Mouse (Mus musculus): ENCODE measurements around the gene Gm20388. TPM values are rescaled to one million over a fixed set of nuclear protein-coding genes. Genes with fewer than 3 reads are reported as not detected.
A peak's percentile ranks its signal among the peaks of the same experiment; 100 is the strongest.

Gene Gm20388
- total RNA-seq, 1 experiment from 2014 or later: 3.6 TPM

DNA sequence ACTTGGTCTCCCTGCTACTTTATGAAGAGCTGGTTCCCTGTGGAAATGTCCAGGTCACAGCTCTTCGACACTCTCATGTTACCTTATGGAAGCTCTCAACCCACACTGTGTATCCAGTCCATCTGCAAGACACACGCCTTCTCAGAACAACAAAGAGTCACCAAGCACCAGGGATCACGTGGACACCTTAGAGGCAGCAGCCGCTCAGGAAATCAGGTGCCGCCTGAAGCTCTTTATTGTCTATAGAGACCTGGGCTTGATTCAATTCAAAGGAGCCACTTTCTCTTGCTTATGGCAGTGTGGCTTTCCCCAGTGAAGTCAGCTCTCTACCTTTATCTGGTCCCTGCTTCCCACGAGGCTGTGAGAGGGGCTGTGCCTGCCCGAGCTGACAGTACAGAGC lies 2769.5 kb downstream of the Gm20388 start:
- no peak for DNase-seq

DNA sequence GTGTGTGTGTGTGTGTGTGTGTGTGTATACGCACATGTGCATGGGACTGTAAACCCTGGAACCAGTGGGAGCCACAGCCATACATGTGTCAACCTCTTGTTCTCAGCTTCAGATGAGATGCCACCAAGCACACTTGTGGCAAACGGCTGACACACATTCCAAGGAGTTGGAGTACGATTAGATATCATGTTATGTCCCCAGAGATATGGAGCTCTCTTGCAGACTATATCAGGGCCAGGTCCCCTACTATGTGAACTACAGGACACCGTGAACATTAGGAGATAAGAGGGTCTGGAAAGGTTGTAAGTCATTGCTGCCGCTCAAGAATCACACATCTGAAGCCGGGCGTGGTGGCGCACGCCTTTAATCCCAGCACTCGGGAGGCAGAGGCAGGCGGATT lies 2772.2 kb downstream of the Gm20388 start:
- DNase-seq: no peak

DNA sequence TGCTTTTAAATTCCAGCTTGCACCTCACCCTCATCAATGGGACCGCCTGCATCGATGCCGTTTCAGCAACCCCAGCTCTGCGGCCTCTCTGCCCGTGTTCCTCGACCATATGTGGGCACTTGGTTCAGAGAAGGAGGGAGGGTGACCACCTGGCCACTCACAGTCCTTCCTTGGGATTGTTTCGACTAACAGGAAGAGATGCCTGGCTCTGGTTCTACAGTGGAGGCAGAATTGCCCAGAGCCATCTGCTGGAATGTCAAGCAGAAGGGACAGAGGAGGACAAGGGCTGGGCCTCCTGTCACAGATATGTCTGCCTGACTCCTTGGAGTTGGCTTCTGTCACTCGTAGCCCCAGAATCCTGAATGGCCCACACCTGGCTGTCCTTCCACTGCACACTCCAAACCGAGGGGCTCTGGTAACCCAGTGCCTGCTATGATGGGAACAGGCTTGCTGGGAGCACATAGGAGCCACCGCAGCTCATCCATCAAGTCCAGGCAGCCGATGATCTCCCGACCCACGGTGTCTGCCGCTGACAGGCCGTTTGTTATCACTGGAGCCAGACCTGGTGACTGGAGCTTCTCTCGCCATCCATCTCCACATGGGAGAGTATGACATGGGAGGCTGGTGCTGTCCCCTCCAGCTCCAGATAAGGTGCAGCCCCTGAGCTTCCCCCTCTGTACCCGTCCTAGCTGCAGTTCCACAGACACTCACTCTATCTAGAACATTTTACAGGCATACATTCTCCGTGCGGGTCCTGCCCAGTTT lies 2774.6 kb downstream of the Gm20388 start:
- no peak for DNase-seq

DNA sequence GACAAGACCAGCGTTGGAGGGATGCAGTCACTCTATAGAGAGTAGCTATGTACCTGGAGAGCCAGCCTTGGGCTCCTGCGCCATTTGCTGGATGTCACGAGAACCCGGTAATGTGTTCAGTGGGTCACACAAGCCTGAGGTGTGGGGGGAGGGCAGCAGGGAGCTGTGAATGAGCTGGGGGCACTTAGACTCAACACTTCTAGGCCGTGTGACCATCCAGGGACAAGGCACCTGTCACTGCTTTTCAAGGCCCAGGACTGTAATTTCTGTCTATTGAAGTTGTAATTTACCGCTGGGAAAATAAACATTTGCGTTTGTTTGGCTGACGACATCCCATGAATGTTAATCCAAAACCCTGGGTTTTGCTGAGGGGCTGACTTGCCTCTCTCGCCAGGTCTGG lies 2776.2 kb downstream of the Gm20388 start:
- DNase-seq: no peak

DNA sequence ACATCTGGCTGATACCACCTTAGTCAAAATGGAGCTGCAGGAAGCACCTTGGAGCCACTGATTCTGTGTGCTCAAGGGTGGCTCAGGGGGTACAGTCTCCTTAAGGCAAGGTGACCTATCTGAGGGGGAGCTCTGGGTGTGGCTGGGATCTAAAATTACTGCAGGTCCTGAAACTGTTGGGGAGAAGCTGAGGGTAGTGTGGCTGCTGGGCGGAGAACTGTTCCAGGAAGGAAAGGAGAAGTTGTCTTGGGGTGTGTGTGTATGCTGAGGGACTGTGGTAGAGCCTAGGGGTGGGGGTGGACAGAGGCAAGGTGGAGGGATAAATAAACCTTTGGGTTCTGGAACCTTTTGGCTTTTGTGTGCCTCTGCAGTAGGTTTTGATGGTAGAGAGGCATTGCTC lies 2778.7 kb downstream of the Gm20388 start:
- DNase-seq: no peak

DNA sequence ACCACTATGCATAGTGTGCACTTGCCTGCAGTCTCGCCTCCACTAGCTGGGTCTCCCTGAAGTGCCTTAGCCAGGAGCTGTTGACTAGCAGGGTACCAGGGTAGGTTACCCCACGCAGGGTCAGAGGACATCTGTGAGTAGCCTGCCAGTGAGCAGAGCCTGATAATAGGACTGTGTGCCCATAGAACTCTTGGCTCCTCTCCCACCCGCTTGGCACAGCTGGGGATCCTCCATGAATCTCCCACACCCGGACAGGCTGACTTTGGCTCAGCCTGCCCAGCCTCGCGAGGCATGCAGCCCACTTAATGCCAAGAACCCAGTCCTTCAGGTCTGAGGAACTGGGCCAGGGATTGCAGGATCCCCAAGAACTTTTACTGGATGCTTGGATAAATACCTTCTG lies 2780.4 kb downstream of the Gm20388 start:
- DNase-seq: peak; percentile 71

DNA sequence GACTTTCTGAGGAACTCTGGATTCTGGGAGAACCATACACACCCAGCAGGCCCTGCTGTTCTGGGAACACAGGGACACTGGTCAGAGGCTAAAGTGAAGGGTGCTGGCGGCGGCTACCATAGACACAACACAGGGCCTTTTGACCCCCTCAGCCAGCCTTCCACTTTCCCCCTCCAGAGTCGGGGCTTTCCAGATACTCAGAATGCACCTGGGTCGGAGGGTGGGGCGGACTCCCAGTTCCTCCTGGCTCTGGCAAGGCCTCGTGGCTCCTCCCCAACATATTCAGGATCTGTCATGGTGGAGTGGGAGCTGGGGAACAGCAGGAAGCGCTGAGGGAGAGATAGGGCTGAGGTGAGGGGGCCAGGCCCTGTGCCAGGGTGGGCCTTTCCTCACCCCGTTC lies 2781.5 kb downstream of the Gm20388 start:
- DNase-seq: no peak

DNA sequence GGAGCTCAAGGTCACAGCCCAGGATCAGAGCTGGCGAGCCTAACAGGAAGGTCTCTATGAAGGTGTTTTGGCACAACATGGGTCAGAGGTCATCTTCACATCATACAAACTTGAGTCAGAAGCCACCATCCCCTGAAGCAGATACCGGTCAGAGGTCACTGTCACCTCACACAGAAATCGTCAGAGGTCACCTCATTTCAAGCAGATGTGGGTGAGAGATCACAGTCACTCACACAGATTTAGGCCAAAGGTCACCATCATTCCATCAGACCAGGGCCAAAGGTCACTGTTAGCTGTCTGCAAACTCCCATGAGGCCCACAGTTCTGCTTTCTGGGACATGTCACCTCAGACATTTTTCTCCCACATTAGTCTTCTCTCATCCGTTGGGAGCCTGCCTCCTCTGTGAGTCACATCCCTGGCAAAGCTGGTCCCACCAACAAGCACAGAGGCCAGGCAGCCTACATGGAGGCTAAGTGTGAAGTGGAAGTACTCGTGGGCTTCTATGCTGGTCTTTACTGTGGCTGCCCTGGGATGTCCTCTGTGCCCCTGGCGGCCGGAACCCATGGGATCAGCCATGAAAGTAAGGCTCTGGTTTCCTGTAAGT lies 2784.9 kb downstream of the Gm20388 start:
- DNase-seq: no peak

DNA sequence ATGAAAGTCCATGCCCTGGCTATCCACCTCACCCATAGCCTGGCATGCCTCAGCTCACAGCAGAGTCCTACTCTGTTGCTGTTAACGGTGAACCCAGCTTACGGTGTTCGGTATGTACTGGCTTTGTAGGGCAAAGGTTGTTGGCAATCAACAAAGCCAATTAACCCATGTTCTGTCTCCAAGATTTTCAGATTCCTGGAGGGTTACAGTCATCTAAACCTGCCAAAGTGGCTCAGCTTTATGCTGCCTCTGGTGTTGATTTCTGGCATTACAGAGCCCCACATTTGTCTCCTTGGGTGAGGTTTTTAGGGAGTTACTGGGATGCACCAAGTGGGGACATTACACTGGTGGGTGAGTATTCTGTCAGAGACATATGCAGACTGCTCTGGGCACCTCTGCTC lies 2786.5 kb downstream of the Gm20388 start:
- DNase-seq: no peak

DNA sequence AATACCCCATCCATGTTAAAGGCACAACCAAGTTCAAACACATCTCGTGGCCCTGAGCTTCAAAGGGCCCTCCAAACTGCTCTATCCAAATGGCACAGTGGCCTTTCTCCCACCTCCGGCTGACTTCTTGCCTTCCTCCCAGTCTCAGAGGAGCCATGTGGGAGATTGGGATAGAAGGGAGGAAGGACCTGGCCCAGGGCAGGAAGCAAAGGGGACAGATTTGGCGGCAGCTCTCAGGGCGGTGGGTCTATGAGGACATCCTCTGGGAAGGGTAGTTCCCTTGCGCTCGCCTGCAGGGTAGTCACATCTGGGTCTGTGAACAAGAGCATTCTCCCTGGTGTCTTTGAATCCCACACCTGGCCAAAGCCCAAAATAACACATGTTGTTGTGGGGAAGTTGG lies 2786.9 kb downstream of the Gm20388 start:
- no peak for DNase-seq

DNA sequence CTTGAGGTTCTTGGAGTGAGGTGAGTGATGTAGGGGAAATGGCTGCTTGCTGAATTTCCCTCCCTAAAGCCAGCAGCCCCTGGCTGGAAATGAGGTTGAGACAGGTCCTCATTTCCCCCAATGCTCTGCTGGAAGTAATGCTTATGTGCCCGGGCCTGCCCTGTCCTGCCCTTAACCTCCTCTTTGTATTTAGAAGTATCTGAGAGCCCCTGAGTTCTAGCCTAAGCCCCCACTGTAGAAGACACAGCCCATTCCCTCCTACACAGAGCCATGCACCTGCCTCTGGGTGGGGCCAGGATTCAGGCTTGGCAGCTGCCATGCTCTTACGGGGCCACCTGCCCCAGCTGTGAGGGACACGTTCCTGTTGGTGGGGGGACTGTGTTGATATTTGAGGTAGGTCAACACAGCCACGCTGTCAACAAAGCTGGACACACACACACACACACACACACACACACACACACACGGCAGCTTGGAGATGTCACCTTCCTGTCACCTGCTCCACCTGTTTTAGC lies 2787.7 kb downstream of the Gm20388 start:
- DNase-seq: no peak

DNA sequence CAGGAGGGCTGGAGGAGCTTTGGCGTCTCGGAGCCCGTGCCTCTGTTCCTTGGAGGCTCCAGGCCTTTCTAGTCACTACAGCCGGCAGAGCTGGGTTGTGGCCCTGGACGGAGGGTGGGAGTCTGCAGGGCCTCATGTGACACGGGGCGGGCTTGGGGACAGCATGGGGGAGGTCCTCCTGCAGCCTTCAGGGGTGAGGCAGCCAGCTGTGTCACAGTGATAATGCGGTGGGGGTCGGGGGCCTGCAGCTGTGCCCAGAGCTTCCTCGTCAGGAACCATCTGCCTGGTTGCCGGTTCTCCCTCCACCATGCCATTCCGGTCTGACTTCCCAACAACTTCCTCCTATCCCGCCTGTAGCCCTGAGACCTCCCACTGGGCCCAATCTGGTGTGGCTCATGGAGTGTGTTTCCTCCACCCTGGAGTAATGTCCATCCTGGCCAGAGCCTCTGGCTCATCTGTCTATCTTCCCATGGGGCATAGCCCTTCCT lies 2788.4 kb downstream of the Gm20388 start, which contains the start of gene Cbfa2t3:
Cbfa2t3 (minus strand) TSS at position 105 of the 488 bp plus-strand sequence.
- no peak for DNase-seq

DNA sequence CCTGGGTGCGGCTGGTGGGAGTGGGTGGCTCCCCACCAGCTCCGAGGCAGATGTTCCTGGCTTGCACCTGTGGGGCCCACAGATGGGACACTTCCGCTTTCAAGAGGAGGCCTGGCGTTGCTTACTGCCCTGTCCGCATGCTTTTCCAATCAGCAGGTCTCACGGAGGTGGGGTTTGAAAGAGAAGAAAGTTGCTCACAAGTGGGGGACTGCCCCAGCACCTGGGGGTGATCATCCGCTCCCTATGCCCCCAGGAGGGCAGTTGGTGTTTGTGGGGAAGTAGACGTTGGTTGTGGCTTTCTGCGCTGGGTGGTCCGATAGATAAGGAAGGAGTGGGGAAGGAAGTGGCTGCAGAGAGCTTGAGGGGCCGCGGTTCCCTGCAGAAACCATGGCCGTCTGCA lies 2790.0 kb downstream of the Gm20388 start:
- DNase-seq: no peak

DNA sequence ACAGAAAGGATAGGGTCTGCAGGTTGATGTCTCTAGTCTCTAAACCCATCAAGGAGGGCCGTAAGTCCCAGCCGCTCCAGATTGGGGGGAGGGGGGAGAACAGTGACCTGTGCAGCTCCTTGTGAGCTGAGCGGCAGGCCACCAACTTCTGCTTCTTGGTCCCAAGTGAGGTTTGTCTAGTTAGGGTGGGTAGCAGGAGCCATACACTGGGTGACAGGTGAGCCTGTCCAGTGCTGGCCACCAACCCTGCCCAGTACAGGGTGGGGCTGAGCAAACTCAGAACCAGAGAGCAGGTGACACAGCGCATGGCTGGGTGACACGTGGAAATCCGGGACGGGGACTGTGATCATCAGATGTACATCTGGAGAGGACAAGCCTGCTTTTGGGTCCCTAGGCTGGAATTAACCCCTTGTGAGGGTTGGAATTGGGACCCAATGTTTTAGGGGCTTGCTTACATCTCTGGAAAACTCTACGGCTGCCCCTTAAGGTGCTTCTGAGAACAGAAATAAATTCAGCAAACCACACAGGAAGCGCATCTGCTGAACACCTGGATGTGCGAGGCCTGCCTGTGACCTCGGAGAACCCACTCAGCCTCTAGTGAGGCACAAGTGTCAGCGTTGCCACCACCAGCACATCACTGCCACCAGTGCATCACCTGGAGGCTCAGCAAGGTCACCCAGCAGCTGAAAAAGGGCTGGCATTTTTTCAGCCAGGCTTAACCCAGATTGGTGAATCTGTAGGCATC lies 2791.0 kb downstream of the Gm20388 start:
- no peak for DNase-seq

DNA sequence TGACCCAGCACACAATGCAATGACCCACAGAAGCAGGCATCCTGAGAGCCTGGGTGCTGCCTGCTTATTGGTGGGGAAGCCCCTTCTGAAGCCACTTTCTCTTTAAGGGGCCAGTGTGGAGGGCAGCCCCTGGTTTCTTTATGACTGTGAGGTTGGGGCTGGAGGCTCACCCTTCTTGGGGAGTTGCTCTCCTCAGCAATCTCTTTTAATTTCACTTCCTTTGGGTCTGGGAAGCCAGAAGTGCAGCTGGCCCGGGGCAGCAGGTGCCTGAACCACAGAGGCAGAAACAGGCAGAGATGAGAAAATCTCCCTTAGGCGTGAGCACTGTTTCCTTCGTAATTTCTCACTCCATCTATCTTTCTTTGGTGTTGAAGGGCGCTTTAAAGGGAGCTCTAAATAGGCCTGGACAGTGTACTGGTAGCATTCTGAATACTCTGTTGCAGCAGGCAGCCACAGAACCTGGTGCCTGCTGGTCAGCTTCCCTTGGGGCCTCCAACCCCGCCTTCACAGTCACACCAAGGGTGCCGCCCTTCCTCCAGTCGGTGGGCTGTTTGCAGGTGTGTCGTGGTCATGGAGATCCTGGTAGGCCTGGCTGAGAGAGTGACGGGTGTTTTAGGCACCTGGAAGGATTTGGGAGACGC lies 2791.8 kb downstream of the Gm20388 start:
- DNase-seq: no peak

DNA sequence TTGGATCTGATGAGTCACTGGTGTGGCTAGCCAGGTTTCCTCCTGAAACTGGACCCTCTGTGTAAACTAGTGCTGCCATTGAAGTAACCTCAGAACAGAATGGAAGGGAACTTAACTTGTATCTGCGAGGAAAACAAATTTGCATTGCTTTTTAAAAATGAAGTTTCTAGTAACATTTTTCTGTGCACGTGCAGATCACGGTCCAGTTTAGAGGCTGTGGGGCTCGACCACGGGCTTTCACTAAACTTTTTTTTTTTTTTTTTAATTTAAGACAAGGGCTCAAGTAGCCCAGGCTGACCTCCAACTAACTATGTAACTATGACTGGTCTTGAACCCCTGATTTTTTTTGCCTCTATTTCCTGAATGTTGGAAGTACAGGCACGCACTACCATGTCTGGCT lies 2792.3 kb downstream of the Gm20388 start:
- DNase-seq: no peak

DNA sequence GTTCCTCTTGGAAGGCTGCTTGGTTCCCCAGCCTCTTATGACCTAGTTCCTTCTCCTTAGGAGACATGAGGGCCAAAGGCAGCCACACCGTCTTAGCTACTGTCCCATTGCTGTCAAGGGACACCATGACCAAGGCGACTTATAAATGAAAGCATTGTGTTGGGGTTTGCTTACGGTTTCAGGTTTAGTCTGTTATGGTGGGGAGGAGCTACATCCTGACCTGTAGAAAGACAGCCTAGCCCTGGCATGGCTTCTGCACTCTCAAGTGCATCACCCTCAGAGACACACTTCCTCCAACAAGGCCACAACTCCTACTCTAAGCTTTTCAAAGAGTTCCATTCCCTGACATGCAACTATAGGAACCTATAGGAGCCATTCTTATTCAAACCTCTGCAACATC lies 2794.0 kb downstream of the Gm20388 start:
- no peak for DNase-seq

DNA sequence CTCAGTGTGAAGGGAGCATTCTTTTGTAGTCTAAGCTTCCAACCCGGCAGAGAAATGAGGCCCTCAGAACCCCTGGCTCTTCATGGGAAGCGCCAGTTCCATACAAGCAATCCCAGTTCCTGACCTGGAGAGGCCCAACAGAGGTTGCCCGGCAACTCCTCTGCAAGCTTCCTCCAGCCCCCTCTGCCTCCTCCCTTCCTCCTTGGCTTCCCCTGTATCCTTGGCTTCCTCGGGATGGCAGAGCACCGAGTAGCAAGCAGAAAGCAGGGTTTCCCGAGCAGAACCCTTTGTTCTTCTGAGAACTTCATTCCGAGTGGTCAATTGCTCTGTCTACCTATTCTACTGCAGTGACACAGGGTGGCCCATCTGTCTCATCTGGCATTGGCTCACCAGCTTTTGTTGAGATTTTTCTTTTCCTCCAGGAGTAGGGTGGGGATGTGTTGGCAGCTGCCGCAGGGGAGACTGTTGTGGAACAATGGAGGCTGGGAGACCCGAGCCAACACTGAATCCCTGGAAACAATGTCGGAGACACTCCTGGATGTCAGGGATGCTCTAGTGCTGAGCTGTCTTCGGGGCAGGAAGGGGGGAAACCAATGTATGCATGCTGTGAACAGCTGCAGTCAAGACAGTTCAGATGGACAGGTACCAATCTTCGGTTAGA lies 2795.4 kb downstream of the Gm20388 start:
- DNase-seq: no peak

DNA sequence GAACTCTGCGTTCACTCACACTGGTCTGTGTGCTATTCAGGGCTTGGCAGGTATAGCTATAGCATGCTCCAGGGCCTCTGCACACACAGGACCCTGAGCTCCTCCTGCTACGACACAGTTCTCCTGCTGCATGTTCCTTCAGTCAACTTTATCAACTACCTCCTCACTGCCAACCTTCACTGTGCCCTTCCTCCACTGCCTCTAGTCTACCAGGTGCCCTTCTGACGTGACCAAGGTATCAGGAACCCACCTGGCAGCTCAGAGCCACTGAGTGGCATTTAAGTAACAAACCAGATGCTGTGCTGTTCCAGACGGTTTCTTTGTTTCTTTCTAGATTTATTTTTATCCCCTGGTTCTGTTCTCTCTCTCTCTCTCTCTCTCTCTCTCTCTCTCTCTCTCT lies 2796.5 kb downstream of the Gm20388 start:
- no peak for DNase-seq

DNA sequence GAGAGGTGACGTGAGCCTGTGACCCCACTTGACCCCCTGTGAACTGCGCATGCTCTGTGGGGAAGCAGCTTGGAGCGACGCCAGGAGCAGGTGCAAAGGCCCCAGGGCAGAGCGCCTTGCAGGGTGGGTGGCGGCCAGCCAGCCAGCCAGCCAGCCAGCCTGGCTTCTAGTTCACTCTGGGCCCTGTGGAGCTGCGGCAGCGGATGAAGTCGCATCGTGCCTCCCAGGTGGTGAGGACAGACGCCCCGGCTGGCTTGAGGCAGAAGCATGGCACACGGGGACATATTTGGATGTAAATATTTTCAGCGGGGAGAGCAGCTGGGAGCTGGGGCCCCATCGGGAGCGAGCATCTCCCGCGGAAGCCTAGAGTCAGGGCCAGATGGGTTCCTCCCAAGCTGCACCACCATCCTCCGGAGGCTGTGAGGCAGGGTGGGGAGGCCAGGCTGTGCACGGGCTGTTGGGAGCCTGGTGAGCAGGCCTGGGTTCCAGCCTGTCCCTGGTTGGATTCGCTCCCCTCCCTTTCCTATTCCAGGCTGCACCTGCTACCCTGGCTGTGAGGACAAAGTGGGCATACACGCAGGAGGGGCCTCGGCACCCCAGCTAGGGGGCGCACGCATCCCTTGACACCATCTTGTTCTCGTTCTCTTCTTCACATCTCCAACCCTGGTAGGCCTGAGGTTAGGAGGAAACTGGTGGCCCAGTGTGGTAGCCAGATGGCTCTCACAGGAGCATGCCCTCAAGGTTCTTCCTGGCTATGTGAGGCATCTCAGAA lies 2798.9 kb downstream of the Gm20388 start:
- no peak for DNase-seq

DNA sequence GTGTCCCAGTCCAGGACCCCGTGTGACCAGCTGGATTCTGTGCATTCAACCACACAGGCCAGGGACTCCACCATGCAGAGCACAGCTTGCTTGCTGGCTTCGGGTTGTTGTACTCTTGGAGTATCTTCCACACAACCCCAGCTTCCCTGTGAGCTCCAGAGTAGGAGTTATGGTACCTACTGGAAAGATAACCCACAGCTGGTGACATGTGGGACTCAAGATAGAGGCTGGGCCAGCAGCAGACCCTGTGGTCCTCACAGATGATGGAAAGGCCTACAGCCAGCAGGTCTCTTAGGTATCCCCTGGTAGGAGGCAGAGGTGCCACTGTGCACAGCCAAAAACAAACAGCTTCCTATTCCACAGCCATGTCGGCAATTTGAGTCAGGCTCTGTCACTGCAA lies 2800.8 kb downstream of the Gm20388 start:
- no peak for DNase-seq
